Mouse (Mus musculus) heart, adult 9 months (tissue): ENCODE results near the gene Tspan12.
"Not testable (repeated sequence)": the region's sequence is repeated elsewhere in the genome, so short reads cannot be mapped to it uniquely, and the experiment has no call there.

Experiments
- DNase-seq, 2 experiments: peaks; one replicate each; pipeline ENCODE4 v3.0.0; 2022; ENCODE audit warnings: low spot score in 2 of 2

Tspan12 gene

GRCm38 (mm10) chr6:21828437-21828836 is 23.9 kb downstream of the Tspan12 start:
- DNase-seq, result peak in 1 of 2 experiments; percentile 28

- no peak for DNase-seq
Measured at GRCm38 (mm10) chr6:21828001-21828400, 24.3 kb downstream of the Tspan12 start.

- no peak for DNase-seq
Measured at GRCm38 (mm10) chr6:21823694-21824093, 28.6 kb downstream of the Tspan12 start.

GRCm38 (mm10) chr6:21823281-21823680 is 29.0 kb downstream of the Tspan12 start:
- peak in 1 of 2 experiments; percentile 52 for DNase-seq

GRCm38 (mm10) chr6:21822721-21823134 is 29.6 kb downstream of the Tspan12 start:
- DNase-seq, result no peak

- no peak for DNase-seq
Measured at GRCm38 (mm10) chr6:21818107-21818807, 34.1 kb downstream of the Tspan12 start.

GRCm38 (mm10) chr6:21806005-21806404 is 46.3 kb downstream of the Tspan12 start:
- DNase-seq, result no peak

- no peak for DNase-seq
Measured at GRCm38 (mm10) chr6:21805013-21805570, 47.2 kb downstream of the Tspan12 start.

GRCm38 (mm10) chr6:21803483-21804340 is 48.6 kb downstream of the Tspan12 start:
- DNase-seq, result peak; percentile 19 to 28

- peak; percentile 43 to 61 for DNase-seq
Measured at GRCm38 (mm10) chr6:21798581-21798980, 53.7 kb downstream of the Tspan12 start.

GRCm38 (mm10) chr6:21797087-21797486 is 55.2 kb downstream of the Tspan12 start:
- DNase-seq, result peak; percentile 35 to 63

- no peak for DNase-seq
Measured at GRCm38 (mm10) chr6:21796413-21796812, 55.9 kb downstream of the Tspan12 start.

- DNase-seq, result no peak
Measured at GRCm38 (mm10) chr6:21795410-21795809, 56.9 kb downstream of the Tspan12 start.

- peak; percentile 31 to 61 for DNase-seq
Measured at GRCm38 (mm10) chr6:21795072-21795407, 57.3 kb downstream of the Tspan12 start.

GRCm38 (mm10) chr6:21794337-21795071 is 57.8 kb downstream of the Tspan12 start:
- no peak for DNase-seq

- DNase-seq, result no peak
Measured at GRCm38 (mm10) chr6:21791307-21791706, 61.0 kb downstream of the Tspan12 start.

- no peak for DNase-seq
Measured at GRCm38 (mm10) chr6:21790550-21791086, 61.7 kb downstream of the Tspan12 start.

- no peak for DNase-seq
Measured at GRCm38 (mm10) chr6:21790036-21790435, 62.3 kb downstream of the Tspan12 start.

- DNase-seq, result not testable (repeated sequence)
Measured at GRCm38 (mm10) chr6:21789582-21789981, 62.7 kb downstream of the Tspan12 start.

- DNase-seq, result no peak
Measured at GRCm38 (mm10) chr6:21787757-21788156, 64.6 kb downstream of the Tspan12 start.

- DNase-seq, result no peak
Measured at GRCm38 (mm10) chr6:21787274-21787673, 65.0 kb downstream of the Tspan12 start.
